Mouse (Mus musculus) small intestine, adult 2 months (tissue): ENCODE data around the gene Ctdsp2.

ENCODE experiments used
- CTCF ChIP-seq: fragments of 200-500 bp; IDR thresholded peaks from 2 replicates; pipeline ENCODE4 v1.5.1; 2012; ENCODE audit warnings: low read depth, mild to moderate bottlenecking, control low read depth, inconsistent platforms, low read length, moderate library complexity, mixed read lengths; ENCODE audit not compliant: insufficient replicate concordance, insufficient read length; ENCODE audit errors: extremely low read depth
- POLR2A ChIP-seq: fragments of 200-500 bp; IDR thresholded peaks from 2 replicates; pipeline ENCODE4 v1.6.1; 2012; ENCODE audit warnings: low read depth, mild to moderate bottlenecking, control low read depth, inconsistent platforms, low read length, moderate library complexity

DNA sequence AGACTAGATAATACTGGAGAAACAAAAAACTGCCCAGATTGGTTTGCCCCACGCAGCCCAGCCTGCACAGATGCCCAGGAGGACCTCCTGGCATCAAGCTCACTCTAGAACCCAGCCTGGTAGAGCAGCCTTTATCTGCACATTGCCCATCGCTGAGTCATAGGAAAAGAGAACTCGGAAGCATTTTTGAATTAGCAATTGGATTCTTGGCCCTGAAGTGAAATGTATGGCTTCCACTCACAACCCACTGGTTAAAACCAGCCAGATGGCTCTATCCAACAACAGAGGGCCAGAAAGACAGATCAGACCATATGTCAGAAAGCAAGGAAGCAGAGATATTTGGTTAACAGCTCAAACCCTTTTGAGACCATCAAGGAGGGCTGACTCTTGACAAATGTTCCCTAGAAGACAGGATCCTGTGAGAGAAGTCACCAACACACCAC, 25.5 kb upstream of the Ctdsp2 start:
- no peak for TF ChIP-seq POLR2A
- TF ChIP-seq CTCF: no peak
